Mouse (Mus musculus) urinary bladder, postnatal 10 days (tissue): ENCODE measurements around the gene Fam184b.

Source experiments
- DNase-seq: peaks from one replicate; pipeline ENCODE4 v3.0.0; 2022; ENCODE audit warnings: low spot score

Fam184b gene

DNA sequence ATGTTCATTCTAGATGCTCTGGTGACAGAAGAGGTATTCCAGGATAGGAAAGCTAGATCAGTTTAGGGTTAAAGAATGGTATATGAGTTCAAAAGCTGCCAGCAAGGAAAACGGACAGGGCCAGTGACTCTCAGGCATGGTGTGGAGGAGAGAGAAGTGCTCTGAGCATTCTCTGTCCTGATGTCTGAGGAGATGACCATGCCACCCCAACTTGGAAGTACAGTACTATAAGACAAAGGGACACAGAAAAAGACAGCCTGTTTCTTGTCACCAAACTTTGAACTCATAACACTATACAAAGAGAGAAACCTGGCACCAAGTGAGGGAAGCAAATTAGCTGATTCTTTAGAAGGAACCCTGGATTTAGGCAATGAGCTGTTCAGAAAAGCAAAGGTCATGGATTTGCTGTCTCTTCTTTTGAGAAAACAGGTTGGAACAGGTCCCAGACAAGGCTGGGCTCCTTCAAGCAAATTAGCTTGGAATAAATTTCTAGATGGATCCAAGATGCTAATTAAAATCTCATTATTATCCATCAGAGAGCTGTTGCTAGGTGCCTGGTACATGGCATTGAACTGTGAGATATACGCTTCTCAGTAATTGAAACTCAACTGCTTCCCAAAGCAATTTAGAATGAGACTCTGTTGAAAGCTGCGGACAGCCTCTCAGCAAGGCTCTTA lies 43.9 kb downstream of the Fam184b start:
- no peak for DNase-seq

DNA sequence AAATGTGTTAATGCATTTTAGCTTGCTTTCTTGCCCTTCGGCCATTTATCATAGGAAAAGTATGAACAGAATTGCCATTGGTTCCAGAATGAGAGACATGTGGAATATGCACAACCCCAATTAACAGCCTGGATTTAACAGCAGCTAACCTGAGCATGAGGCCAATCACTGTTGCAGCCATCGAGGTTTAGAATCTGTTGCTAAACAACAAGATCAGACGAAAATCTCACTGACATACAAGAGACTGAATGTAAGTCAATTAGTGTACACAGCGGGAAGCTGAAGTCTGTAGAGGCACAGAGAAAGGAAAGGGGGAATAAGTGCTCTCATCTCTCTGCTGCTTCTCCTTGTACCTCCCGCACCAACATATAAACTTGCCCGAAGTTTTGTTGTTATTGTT lies 46.1 kb downstream of the Fam184b start:
- DNase-seq = no peak

DNA sequence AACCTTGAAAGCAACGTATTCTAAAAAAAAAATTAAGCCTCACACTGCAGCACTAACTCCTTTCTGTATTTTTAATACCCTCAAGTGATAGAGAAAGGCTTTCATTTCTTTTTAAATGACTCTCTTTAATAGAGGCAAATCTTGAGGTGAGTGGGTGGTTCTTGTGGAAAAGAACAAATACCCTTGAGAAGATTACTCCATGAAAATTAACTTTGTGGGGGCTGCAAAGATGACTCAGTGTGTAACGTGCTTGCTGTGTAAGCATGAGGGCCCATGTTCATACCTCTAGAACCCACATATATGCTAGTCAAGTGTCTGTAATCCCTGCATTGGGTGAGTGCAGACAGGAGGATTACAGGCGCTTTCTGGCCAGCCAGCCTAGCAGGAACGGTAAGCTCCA lies 49.3 kb downstream of the Fam184b start:
- no peak for DNase-seq

GRCm38 (mm10) chr5:45584601-45585000 lies 54.8 kb downstream of the Fam184b start:
- no peak for DNase-seq

- DNase-seq = no peak
Observed at GRCm38 (mm10) chr5:45580279-45580678, 59.1 kb downstream of the Fam184b start.

DNA sequence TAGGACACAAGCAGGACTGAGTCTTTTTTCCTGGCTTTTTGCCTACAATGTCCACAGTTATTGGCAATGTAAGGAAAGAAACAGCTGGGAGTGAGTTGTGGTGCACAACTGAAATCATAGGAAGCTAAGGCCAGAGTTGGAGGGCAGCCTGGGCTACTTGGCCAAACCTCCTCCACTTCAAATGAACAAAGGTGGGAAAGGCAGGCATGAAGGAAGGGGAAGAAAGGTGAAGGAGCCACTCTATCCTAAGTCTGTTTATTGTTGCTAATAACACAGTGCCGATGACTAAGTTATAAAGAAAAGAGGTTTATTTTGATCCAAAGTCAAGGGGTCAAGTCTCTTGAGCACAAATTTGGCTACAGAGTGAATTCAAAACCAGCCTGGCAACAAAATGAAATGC lies 62.0 kb downstream of the Fam184b start:
- DNase-seq = no peak

GRCm38 (mm10) chr5:45576716-45577115 lies 62.7 kb downstream of the Fam184b start:
- DNase-seq = no peak

DNA sequence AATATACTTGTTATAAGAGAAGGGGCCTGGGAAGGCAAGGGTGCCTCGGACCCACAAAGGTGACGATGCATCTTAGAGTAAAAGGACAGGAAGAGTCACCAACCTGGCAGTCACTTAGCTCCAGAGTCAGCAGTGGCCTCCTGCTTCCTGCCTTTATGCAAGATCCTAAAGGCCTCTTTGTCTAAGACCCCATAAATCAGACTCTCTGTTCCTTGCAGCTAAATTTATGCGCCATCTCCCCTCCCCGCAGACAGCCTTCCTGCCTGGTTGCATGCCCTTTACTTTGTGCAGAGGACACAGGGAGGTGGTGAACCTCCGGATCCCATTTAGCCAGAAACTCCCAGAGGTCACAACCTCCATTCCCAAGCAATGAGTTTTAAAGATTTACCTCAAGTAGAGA lies 66.6 kb downstream of the Fam184b start:
- no peak for DNase-seq

- DNase-seq = no peak
Observed at GRCm38 (mm10) chr5:45565829-45566228, 73.6 kb downstream of the Fam184b start.

GRCm38 (mm10) chr5:45564054-45564453 lies 75.4 kb downstream of the Fam184b start:
- DNase-seq = no peak

DNA sequence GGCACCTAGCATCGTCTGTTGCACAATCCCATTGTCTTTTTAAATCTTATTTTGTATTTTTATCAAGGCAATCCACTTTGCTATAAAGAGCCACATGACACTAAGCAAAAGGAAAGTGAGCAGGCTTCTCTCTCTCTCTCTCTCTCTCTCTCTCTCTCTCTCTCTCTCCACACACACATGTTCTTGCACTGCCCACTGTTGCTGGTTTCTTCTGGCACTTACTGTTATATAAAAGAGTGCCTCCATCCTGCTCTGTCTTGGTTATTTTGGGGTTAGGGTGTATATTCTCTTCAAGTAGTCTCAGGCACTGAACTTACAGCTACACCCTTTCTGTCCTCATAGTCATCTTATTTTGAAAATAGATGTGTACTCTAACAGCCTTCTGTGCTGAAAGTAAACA lies 89.8 kb downstream of the Fam184b start:
- DNase-seq = no peak

GRCm38 (mm10) chr5:45543374-45543773 lies 96.0 kb downstream of the Fam184b start:
- no peak for DNase-seq

DNA sequence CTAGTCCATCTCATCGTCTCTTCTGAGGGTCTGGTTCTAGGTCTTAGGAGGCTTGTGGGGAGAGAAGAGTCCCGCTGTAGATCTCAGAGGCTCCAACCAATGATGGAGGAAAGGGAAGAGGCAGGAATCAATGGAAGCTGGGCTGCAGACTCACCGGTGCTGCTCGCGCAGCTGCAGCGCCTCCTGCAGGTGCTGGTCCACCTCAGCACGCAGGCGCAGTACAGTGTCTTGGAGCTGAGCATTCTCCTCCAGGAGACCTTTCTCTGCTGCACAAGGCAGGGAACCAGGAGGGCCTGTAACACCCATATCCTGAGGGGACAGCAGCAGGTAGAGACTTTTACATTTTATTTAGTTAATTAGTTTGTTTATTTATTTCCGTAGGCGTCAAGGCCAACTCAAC lies 99.9 kb downstream of the Fam184b start:
- DNase-seq = no peak

GRCm38 (mm10) chr5:45535177-45535576 lies 104.2 kb downstream of the Fam184b start:
- no peak for DNase-seq

DNA sequence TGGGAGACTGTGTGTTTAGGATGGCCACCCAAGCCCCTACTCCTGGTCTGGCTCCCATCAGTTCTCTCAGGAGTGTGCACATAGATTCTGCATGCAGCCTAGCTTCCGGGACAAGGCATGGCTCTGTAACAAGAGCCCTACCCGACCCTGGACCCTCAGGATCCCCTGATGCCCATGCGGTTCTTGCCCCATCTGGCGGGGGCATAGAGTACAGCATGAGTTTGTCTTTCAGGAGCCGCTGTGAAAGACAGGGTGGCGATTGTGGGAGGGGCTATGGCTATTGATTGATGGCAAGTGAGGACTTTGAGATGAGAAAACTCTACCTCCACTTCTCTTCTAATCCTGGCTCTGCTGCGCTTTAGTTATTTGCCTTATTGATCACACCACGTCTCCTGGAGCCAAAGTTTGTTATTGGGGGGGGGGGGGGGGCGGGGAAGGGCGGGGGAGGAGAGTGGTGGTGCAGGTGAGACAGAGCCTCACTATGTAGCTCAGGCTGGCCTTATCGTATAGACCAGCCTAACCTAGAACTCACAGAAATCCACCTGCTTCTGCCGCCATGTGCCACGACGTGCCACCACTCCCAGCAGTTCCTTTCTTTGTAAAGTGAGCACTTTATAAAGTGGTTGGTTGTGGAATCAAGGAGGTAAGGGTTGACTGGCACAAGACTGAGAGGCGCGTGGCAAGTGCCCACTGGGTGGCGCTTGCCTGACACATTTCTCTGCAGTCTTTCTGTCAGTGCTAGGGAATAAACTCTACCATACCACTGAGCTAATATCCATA lies 104.9 kb downstream of the Fam184b start:
- DNase-seq = no peak

GRCm38 (mm10) chr5:45529696-45530095 lies 109.7 kb downstream of the Fam184b start:
- DNase-seq = no peak

GRCm38 (mm10) chr5:45526338-45526737 lies 113.1 kb downstream of the Fam184b start:
- DNase-seq = no peak

- DNase-seq = no peak
Observed at GRCm38 (mm10) chr5:45525101-45525500, 114.3 kb downstream of the Fam184b start.

GRCm38 (mm10) chr5:45521601-45522000 lies 117.8 kb downstream of the Fam184b start:
- no peak for DNase-seq

DNA sequence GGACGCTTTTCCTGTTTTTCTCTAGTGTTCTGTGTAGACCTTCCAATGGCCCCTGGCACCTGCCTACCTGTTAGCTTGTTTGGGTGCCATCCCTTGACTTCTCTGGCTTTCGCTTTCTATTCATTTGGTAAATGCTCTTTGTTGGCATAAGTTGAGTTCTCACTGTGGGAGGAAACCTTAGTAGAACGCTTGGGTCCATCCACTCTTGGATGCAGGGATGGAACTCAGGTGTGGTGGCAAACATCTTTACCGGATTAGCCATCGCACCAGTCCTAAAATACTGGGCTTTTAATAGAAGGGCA lies 118.7 kb downstream of the Fam184b start:
- DNase-seq = no peak

DNA sequence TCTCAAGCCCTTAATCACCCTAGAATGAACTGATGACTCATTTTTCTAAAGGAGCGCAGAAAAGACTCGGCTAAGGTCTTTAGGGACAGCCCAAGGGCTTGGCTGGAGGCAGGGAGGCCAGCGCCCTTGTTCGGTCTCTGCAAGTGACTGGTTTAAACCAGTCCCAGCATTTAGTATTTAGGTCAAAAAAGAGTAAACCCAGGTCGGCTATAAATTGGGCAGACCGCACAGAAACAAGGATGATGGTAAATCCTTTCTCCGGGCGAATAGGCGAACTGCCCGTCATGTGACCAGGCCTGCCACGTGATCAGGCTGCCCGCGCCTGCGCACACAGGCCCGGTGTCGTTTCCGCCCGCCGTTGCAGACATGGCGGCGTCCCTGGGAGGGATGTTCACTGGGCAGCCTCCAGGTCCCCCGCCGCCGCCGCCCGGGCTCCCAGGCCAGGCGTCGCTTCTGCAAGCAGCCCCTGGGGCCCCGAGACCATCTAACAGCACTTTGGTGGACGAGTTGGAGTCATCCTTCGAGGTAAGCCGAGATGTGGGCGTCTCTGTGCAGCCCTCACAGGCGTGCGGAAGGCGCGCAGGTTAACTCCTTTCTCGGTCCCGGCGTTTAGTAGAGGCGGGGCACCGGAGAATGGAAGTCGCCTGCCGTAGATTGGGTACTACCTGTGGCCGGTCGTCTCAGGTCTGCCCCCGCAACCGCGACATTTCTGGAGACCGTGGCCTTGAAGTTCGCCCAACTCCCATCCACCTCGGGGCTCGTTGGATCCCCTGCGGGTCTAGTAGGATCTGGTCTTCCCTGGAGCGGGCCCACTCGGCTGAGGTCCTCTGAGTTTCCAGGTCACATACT lies 119.2 kb downstream of the Fam184b start, which contains the start of gene Med28:
Gene Med28 (plus strand): TSS at position 270 of the 849 bp plus-strand sequence.
- peak; percentile 91 for DNase-seq

GRCm38 (mm10) chr5:45515151-45515743 lies 124.2 kb downstream of the Fam184b start:
- no peak for DNase-seq
